Mouse (Mus musculus): Measurements from ENCODE around the gene Olfml2b.

GRCm38 (mm10) chr1:170721560-170721959 lies 77.2 kb downstream of the Olfml2b start:
- TF ChIP-seq TAL1 (IDR thresholded peaks at IDR 0.05; ENCODE audit: low read length) (no peak), POLR2A (IDR thresholded peaks at IDR 0.05; ENCODE audit: control insufficient read depth in 1 of 2, insufficient read depth in 1 of 2, low read depth in 1 of 2, low read length in 2 of 2, poor library complexity in 1 of 2) (no peak), CTCF (IDR thresholded peaks at IDR 0.05 in 2 of 3, conservative IDR thresholded peaks at IDR 0.05 in 1 of 3; ENCODE audit: control insufficient read depth in 1 of 3, insufficient read depth in 1 of 3, low read depth in 2 of 3, low read length in 3 of 3, poor library complexity in 1 of 3, severe bottlenecking in 1 of 3) (no peak), E2F4 (IDR thresholded peaks at IDR 0.05; ENCODE audit: borderline replicate concordance, low read depth, low read length) (no peak), ZMIZ1 (IDR thresholded peaks at IDR 0.05; ENCODE audit: low read depth, low read length) (no peak), ZKSCAN1 (IDR thresholded peaks at IDR 0.05; ENCODE audit: low read depth, low read length) (no peak), BHLHE40 (IDR thresholded peaks at IDR 0.05; ENCODE audit: borderline replicate concordance, low read depth, low read length) (no peak), EP300 (IDR thresholded peaks at IDR 0.05; ENCODE audit: low read depth in 1 of 2, low read length in 2 of 2) (no peak), MAX (IDR thresholded peaks at IDR 0.05; ENCODE audit: low read length) (no peak), MXI1 (IDR thresholded peaks at IDR 0.05; ENCODE audit: low read depth, low read length) (no peak), HCFC1 (IDR thresholded peaks at IDR 0.05; ENCODE audit: low read depth, low read length) (no peak), USF2 (IDR thresholded peaks at IDR 0.05; ENCODE audit: borderline replicate concordance in 1 of 2, insufficient read depth in 1 of 2, low read depth in 1 of 2, low read length in 2 of 2) (no peak)
